Mouse (Mus musculus) erythroblast, embryonic 14.5 days (primary cell): ENCODE measurements around the gene OR5BS1P.

Experiments
- GATA1 ChIP-seq: IDR thresholded peaks from 2 replicates; pipeline ENCODE4 v1.6.1; 2012; ENCODE audit warnings: low read length, inconsistent platforms, mixed read lengths
- TAL1 ChIP-seq: IDR thresholded peaks from 3 replicates; pipeline ENCODE4 v1.6.1; 2012; ENCODE audit warnings: low read length, inconsistent platforms, mixed read lengths

DNA sequence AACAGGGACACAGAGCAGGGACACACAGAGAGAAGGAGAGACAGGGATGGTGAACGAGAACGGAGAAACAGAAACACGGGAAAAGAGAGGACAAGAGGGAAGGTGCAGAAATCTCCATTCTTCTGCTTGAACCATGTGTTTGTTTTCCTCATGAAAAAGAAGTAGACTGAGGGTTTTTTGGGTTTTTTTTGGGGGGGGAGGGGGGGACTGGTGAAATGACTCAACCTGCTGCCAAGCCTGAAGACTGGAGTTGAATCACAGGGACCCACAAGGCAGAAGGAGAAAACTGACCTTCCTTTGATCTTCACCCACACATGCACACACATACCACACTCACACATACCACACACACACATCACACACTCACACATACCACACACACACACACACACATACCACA, 33.6 kb downstream of the OR5BS1P start:
- no peak for TF ChIP-seq GATA1
- no peak for TF ChIP-seq TAL1
